Mouse (Mus musculus) c-Kit-positive CD71-negative TER-119-negative erythroid progenitor cells, embryonic 14.5 days (primary cell): ENCODE measurements around the gene Gm973.
"Not testable (repeated sequence)": the region's sequence is repeated elsewhere in the genome, so short reads cannot be mapped to it uniquely, and the experiment has no call there.

Source experiments
- DNase-seq: peaks from one replicate; pipeline ENCODE4 v3.0.0-alpha.2; 2013; ENCODE audit warnings: low read depth

Gene Gm973

GRCm38 (mm10) chr1:59630356-59630755, 114.3 kb downstream of the Gm973 start:
- DNase-seq: not testable (repeated sequence)

GRCm38 (mm10) chr1:59631986-59632659, 116.1 kb downstream of the Gm973 start:
- DNase-seq: no peak

- DNase-seq: no peak
Observed at GRCm38 (mm10) chr1:59633056-59633455, 117.0 kb downstream of the Gm973 start.

- no peak for DNase-seq
Observed at GRCm38 (mm10) chr1:59636349-59636748, 120.3 kb downstream of the Gm973 start.

- no peak for DNase-seq
Observed at GRCm38 (mm10) chr1:59638371-59638770, 122.3 kb downstream of the Gm973 start.

GRCm38 (mm10) chr1:59642488-59642887, 126.4 kb downstream of the Gm973 start:
- DNase-seq: no peak

GRCm38 (mm10) chr1:59646502-59646901, 130.4 kb downstream of the Gm973 start:
- DNase-seq: not testable (repeated sequence)

- DNase-seq: no peak
Observed at GRCm38 (mm10) chr1:59651201-59651819, 135.2 kb downstream of the Gm973 start.

- no peak for DNase-seq
Observed at GRCm38 (mm10) chr1:59653243-59653911, 137.3 kb downstream of the Gm973 start.

GRCm38 (mm10) chr1:59656244-59657171, 140.4 kb downstream of the Gm973 start:
- DNase-seq: no peak

GRCm38 (mm10) chr1:59663456-59664135, 147.5 kb downstream of the Gm973 start:
- no peak for DNase-seq

GRCm38 (mm10) chr1:59668871-59669270, 152.8 kb downstream of the Gm973 start:
- no peak for DNase-seq

GRCm38 (mm10) chr1:59669962-59670630, 154.0 kb downstream of the Gm973 start:
- peak; percentile 26 for DNase-seq

GRCm38 (mm10) chr1:59670641-59671168, 154.6 kb downstream of the Gm973 start, which contains the start of gene Sumo1:
Gene Sumo1, minus strand, starts transcription at chr1:59670834.
- peak; percentile 90 for DNase-seq

- no peak for DNase-seq
Observed at GRCm38 (mm10) chr1:59673661-59674060, 157.6 kb downstream of the Gm973 start.

- DNase-seq: peak; percentile 23
Observed at GRCm38 (mm10) chr1:59683926-59684818, 168.1 kb downstream of the Gm973 start.

GRCm38 (mm10) chr1:59684819-59685755, 169.0 kb downstream of the Gm973 start, which contains the start of gene Nop58:
Gene Nop58, plus strand, starts transcription at chr1:59684971.
- peak; percentile 91 for DNase-seq
